Mouse (Mus musculus) spleen, adult 18-20 months (tissue): ENCODE measurements at regions not wholly inside any gene's neighbourhood (a gene's known extent, or its start where the extent isn't known, plus 50 kb on each side); places are given as distances from the start of the nearest gene placed in this dataset.

Experiments
- DNase-seq, 2 experiments: peaks; one replicate each; pipeline ENCODE4 v3.0.0; 2022; ENCODE audit warnings: mixed read lengths in 2 of 2

DNA sequence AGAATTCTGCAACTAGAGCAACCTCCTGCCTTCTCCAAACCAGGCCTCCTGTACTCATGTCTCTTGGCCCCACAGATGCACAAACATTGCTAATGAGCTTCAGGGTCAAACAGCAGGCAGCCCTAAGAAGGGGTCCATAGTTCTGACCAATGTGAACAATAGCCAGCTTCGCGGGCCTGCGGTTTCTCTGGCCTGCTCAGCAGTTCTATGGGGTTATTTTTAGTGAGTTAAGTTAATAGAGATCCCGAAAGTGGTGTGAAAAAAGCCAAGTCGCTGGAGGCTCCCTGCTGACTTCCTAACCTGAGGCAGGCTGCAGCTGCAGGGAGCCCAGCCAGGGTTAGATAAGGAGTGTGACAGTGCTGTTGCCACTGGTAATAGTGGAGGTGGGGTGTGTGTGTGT is 106.6 kb downstream of the Pdcd6ip start:
- DNase-seq = no peak

DNA sequence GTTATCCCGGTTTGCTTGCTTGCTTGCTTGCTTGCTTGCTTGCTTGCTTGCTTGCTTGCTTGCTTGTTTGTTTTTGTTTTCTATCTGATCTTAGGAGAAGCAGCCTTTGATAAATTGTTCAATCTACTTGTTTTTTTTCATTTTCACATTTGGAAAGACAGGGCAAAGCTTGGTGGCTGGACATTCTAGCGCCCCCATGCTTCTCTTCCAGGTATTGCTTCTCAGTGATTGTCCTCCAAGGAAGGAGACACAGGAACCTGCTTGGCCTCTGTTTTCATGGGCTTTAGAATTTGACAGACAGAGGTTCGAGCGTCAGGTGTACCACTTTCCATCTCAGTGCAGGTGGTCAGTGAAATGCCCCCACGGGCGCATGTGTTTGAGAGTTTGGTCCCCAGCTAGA is 120.8 kb downstream of the Pdcd6ip start:
- DNase-seq = no peak

DNA sequence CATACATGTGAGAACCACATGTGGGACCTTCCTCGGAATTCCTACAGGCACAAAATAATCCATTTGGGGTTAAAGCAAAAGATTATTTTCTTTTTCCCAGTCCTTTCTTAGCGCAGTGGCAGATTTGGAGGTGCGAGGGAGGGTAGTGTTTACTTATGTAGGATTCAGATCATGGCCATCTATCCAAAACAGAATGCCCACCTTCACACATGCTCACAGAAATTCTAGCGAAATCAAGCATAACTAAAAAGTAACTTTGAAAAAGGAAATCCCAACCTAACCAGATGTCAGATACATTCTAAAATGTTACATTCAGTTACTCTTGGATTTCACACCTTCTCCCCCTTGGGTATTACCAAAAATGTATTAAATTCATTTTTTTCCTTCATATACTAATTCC is 121.6 kb downstream of the Pdcd6ip start:
- DNase-seq = no peak

DNA sequence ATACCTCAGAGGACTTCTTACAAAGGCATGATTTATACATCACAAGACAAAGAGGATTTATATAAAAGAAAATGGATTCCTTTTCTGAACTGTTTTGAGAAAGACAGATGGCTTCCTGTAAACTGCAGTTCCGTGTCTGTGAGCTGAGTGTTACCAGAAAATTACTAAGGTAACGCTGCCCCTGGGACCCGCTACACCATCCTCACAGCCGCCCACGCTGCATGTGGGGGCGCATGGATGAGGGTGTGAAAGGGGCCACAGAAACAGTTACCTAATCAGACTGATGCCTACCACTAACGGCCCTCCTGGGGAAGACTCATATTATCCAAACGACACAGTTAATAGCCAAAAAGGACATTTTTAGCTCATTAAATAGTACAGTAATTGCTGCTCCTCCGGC is 129.8 kb downstream of the Pdcd6ip start:
- no peak for DNase-seq

DNA sequence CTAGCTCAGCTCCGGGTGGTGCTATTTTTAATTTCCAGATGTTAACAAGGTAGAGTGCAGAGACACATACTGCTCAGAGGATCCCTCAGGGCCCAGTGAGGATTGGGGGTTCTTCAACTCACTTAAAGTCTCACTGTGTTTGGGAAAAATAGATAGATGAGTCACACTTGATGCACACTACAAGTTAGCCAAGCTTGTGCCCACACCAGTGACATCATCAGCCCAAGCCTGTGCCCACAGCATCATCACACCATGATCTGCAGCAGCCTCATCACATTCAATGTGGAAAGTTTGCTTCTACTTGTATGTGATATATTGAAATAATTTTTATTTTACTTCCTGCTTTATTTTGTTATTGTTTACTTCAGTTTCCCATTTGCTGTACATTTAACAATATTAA is 139.2 kb downstream of the Pdcd6ip start:
- DNase-seq = no peak

DNA sequence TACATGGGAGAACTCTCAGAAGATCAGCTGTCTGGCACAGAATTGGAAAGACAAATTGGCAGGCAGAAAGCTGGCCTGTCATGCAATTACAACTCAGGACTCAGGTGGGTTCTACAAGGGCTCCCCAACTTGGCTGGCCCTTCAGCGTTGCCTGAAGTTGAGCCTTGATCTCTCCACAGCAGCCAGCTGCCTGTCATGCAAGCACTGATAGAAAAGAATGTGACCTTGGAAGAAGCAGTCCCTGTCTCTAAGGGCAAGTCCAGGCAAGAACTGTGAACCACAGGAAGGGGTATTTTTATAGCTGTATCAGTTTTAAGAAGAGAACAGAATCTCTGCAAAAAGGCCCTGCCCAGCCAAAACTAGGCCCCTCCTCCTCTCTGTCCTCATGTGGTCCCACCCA is 140.4 kb downstream of the Pdcd6ip start:
- DNase-seq = no peak

GRCm38 (mm10) chr9:113566620-113567019 is 141.4 kb downstream of the Pdcd6ip start:
- DNase-seq = no peak

GRCm38 (mm10) chr9:113553911-113554310 is 154.1 kb downstream of the Pdcd6ip start:
- DNase-seq = no peak

GRCm38 (mm10) chr9:113547458-113547857 is 160.6 kb downstream of the Pdcd6ip start:
- DNase-seq = no peak

- no peak for DNase-seq
These were observed 179.5 kb downstream of the Pdcd6ip start for GRCm38 (mm10) chr9:113528586-113528985.

GRCm38 (mm10) chr9:113524307-113524706 is 183.8 kb downstream of the Pdcd6ip start:
- no peak for DNase-seq

DNA sequence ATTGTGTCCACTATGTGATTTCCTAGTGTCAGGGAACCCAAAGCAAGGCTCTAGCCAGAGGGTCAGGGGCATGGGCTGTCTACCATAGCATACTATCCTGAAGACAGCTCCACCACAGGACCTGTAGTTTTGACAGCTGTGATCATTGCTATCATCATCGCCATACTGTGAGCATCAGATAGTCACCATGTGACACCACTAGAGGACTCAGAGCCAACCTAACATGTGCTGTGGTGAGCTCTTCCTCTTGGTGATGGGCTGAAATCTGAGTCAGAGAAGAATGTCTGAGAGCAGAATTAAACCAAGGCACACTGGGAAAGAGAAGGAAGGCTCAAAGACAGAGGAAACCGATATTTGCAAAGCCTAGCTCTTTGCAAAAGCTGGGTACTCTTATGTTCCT is 184.9 kb downstream of the Pdcd6ip start:
- no peak for DNase-seq

GRCm38 (mm10) chr9:113519727-113520126 is 188.3 kb downstream of the Pdcd6ip start:
- DNase-seq = no peak

- no peak for DNase-seq
These were observed 189.6 kb downstream of the Pdcd6ip start for GRCm38 (mm10) chr9:113518482-113518881.

DNA sequence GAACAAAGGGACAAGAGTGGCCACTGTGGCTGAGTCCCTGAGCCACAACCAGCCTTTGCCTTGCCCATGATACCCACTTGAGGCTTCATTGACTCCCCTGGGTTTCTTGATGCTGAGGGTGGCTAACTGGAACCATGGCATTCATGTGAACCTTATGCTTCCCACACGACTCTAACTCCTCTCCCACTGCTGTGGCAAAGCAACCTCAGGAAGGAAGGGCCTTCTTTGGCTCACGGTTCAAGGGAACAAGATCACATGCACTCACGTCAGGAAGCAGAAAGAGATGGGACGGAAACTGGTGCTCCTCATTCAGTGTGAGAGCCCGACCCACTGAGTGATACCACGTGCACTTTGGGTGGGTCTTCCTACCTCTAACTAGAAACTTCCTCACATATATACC is 190.3 kb downstream of the Pdcd6ip start:
- DNase-seq = no peak

GRCm38 (mm10) chr9:113515703-113516020 is 192.4 kb downstream of the Pdcd6ip start:
- no peak for DNase-seq

GRCm38 (mm10) chr9:113514846-113515702 is 193.0 kb downstream of the Pdcd6ip start:
- no peak for DNase-seq

DNA sequence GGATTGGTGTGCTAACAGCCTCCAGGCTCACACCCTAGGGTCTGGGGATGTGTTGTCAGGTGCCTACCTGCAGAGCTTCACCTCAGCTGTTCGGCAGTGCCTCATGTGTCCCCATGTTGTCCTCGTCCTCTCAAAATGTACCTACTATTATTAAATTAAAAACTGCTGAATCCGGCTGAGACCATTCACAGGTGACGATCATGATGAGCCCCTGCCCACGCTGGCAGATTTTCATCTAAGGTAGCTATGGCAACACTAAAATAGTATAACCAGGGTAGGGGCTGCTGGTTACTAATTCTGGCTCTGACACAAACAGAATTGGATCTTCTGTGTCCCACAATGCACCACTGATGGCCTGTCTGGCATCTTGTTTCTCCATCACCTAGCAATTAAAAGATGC is 196.8 kb downstream of the Pdcd6ip start:
- no peak for DNase-seq

GRCm38 (mm10) chr9:113509368-113509767 is 198.7 kb downstream of the Pdcd6ip start:
- DNase-seq = no peak

- no peak for DNase-seq
These were observed 199.2 kb downstream of the Pdcd6ip start for GRCm38 (mm10) chr9:113508821-113509220.

DNA sequence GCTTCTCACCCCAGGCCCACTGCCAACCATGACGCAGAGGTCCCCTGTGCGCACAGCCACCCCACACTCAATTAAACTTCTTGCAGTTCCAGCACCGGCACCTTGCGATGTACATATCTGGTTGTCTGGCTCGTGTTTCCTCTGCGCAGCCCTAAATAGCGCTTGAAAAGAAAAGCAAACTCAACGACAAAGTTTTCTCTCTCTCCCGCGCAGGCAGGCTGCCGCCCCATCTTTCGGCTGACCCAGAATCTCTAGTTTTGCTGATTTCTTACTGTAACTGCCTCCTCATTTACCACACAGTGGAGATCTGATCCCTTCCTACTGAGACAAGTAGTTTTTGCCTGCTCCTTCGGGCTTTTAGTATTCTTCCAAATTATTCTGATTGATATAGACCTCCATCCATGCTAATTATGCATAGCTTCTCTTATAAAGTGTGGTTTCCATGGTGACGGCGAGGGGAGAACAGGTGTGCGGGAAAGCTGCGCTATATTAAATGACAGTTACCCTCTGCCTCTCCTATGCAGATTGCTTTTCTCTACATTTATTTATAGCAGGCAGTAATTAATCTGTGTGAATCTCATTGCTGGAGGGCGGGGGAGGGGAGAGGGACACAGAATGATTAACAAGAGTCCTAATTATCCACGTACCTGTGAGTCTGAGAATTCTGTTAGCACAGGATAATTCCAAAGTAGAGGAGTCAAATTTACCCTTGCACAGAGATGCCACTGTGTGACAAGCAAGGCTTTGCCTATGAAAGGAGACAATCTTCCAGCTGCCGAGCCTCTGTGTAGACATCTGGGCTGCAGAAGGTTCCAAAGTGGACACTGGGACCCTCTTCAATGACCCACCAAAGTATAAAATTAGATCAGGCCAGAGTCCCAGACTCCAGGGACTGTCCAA is 200.2 kb downstream of the Pdcd6ip start:
- DNase-seq = no peak

DNA sequence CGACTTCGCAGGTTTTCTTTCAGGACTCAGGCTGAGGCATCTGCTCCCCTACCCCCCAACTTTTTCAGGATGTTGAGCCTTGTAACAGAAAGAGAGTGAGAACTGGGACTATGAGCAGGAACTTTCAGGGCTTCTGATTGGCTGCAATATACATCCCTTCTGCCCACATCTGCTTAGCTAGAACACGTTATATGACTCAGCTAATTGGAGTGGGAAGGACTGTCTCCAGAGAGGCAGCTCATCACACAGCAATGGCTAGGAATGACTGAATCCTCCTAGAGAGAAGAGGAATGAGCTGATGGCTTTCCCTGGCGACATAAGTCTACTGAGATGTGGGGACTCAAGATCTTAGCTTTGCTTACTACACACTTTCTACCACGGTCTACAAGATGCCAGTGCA is 208.8 kb downstream of the Pdcd6ip start:
- no peak for DNase-seq

DNA sequence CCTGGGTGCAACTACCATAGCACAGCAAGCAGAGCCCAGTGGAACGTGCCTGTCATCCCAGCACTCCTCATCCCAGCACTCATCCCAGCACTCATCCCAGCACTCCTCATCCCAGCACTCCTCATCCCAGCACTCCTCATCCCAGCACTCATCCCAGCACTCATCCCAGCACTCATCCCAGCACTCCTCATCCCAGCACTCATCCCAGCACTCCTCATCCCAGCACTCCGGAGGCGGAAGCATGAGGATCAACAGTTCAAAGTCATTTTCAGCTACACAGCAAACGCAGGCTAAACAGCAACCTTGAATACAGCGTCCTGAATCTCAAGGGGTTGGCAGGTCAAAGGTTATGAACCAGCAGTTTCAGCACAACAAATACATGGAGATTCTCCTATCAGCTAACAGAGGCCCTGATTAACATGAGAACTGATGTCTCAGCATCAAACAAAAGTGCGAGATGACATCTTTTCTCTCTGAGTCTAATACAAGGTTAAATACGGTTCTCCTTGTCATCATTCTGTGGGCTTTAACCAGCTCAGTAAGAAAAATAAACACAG is 211.8 kb downstream of the Pdcd6ip start:
- no peak for DNase-seq

- no peak for DNase-seq
These were observed 219.4 kb downstream of the Pdcd6ip start for GRCm38 (mm10) chr9:113488651-113489050.
